Mouse (Mus musculus) E14TG2a.4 (cell line): ENCODE data around the gene Calm4.
"Not testable (repeated sequence)": the region's sequence is repeated elsewhere in the genome, so short reads cannot be mapped to it uniquely, and the experiment has no call there.

Source experiments
- H3K27me3 ChIP-seq: 2 replicates; pipeline ENCODE4 v1.6.1; 2014; ENCODE audit warnings: low read length, control low read depth; ENCODE audit not compliant: insufficient read depth
- H3K36me3 ChIP-seq: 2 replicates; pipeline ENCODE4 v1.6.1; 2014; ENCODE audit warnings: low read length, control low read depth; ENCODE audit not compliant: insufficient read depth
- H3K4me1 ChIP-seq: replicated peaks from 2 replicates; pipeline ENCODE4 v1.6.1; 2014; ENCODE audit warnings: low read depth, low read length, control low read depth
- H3K4me3 ChIP-seq: replicated peaks from 2 replicates; pipeline ENCODE4 v1.5.1; 2014; ENCODE audit warnings: mild to moderate bottlenecking, low read length
- H3K9me3 ChIP-seq: 2 replicates; pipeline ENCODE4 v1.6.1; 2014; ENCODE audit warnings: low read length, control low read depth
- CTCF ChIP-seq: conservative IDR thresholded peaks from 2 replicates; pipeline ENCODE4 v1.5.1; 2014; ENCODE audit warnings: low read length
- NANOG ChIP-seq: IDR thresholded peaks from 2 replicates; pipeline ENCODE4 v1.6.1; 2014; ENCODE audit warnings: borderline replicate concordance, low read length, mixed read lengths
- POU5F1 ChIP-seq: IDR thresholded peaks from 2 replicates; pipeline ENCODE4 v1.6.1; 2014; ENCODE audit warnings: low read length, borderline replicate concordance

The Calm4 gene

GRCm38 (mm10) chr13:3837312-3837807 is at the start of gene Calm4:
TSS of gene Calm4 (plus strand) at chr13:3837757.
- not testable (repeated sequence) for H3K27me3 ChIP-seq, H3K4me3 ChIP-seq, H3K36me3 ChIP-seq, H3K4me1 ChIP-seq, H3K9me3 ChIP-seq

DNA sequence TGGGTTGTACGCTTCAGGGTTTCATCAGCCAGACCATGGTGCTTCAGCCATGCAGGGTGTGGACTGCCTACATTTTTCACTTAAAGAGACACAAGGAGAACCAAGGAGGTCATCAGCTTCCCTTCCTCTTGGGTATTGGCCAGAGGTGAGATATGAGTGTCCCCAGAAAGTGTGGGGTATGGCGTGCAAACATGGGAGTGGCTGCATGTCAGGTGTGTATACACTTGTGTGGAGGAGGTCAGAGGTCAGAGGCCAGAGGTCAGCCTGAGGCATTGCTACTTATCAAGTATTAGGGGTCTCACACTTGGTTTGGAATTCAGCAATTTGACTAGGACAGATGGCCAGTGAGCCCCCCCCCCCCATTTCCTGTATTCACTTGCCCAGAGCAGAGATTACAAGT is 49.0 kb upstream of the Calm4 start:
- Histone ChIP-seq H3K4me3 (no peak overlapping the region), H3K4me1 (0 out of 2 replicates have a peak, but pooled peaks cover 4% of the 10 kb centered on the region), H3K9me3 (no peaks in the 10 kb centered on the region), H3K36me3 (no peaks in the 10 kb centered on the region), H3K27me3 (no peaks in the 10 kb centered on the region)
- TF ChIP-seq NANOG = no peak

DNA sequence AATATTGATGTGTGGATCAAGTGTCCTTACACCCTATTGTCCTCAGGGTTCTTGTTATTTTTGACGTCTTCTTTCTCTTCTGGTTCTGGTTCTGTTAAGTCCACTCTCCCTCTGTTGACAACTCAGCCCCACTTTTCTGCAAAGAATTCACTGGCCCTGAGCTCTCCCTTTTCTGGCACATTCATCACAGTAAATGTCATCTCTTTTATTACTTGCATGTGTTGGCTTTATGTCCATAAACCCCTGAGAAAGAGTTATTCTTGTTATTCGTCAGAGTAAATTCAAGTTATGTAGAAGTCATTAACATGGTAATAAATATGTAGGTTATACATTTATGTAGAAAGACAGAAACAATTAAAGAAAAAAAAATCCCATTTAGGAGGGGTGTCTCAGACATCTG is 48.0 kb upstream of the Calm4 start:
- Histone ChIP-seq H3K9me3 (no peaks in the 10 kb centered on the region), H3K27me3 (no peaks in the 10 kb centered on the region), H3K36me3 (no peaks in the 10 kb centered on the region), H3K4me3 (no peak overlapping the region), H3K4me1 (0 out of 2 replicates have a peak, but pooled peaks cover 4% of the 10 kb centered on the region)
- no peak for TF ChIP-seq POU5F1
- no peak for TF ChIP-seq CTCF
- no peak for TF ChIP-seq NANOG

GRCm38 (mm10) chr13:3796649-3797048 is 40.9 kb upstream of the Calm4 start:
- no peaks in the 10 kb centered on the region for H3K36me3 ChIP-seq

GRCm38 (mm10) chr13:3798751-3799150 is 38.8 kb upstream of the Calm4 start:
- Histone ChIP-seq H3K36me3 (no peaks in the 10 kb centered on the region), H3K4me3 (no peak overlapping the region), H3K27me3 (no peaks in the 10 kb centered on the region), H3K4me1 (0 out of 2 replicates have a peak, but pooled peaks cover 3% of the 10 kb centered on the region), H3K9me3 (no peaks in the 10 kb centered on the region)
- TF ChIP-seq POU5F1 (no peak), CTCF (no peak), NANOG (no peak)

More at GRCm38 (mm10) chr13:3796649-3797048, 40.9 kb upstream of the Calm4 start:
- no peak for TF ChIP-seq POU5F1
- TF ChIP-seq NANOG = no peak
- no peak for TF ChIP-seq CTCF
- H3K27me3 ChIP-seq = no peaks in the 10 kb centered on the region
- H3K4me1 ChIP-seq = no peaks in the 10 kb centered on the region
- no peak overlapping the region for H3K4me3 ChIP-seq
- H3K9me3 ChIP-seq = no peaks in the 10 kb centered on the region

GRCm38 (mm10) chr13:3799386-3799785 is 38.2 kb upstream of the Calm4 start:
- Histone ChIP-seq H3K4me1 (0 out of 2 replicates have a peak, but pooled peaks cover 3% of the 10 kb centered on the region), H3K36me3 (no peaks in the 10 kb centered on the region), H3K27me3 (no peaks in the 10 kb centered on the region), H3K9me3 (no peaks in the 10 kb centered on the region), H3K4me3 (no peak overlapping the region)
- no peak for TF ChIP-seq POU5F1
- no peak for TF ChIP-seq CTCF
- TF ChIP-seq NANOG = no peak

DNA sequence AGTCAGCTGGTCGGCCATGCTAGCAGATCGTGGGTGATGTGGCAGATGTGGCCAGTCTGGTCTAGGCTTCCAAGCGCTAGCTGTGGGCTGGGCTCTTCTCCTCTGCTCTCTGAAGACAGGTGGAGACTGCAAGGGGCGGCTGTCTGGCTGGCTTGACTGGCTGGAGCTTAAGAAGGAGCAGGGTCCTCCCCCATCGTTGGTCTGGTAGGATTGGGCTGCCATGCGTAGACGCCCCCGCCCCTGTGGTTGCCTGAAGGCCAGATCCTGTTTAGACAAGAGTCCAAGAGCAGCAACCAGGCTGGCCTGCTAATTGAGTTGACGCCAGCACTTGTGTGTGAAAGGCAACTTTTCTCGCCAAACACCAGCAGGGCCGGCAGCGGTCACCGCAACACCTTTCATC is 33.4 kb upstream of the Calm4 start, which contains the start of gene Calml3:
Gene Calml3, minus strand, starts transcription at position 131 of the 400 bp plus-strand sequence.
- TF ChIP-seq NANOG = no peak

GRCm38 (mm10) chr13:3805132-3805531 is 32.4 kb upstream of the Calm4 start:
- Histone ChIP-seq H3K27me3 (no peaks in the 10 kb centered on the region), H3K36me3 (no peaks in the 10 kb centered on the region), H3K4me1 (0 out of 2 replicates have a peak, but pooled peaks cover 3% of the 10 kb centered on the region), H3K4me3 (no peak overlapping the region), H3K9me3 (peaks cover 12% of the 10 kb centered on the region; the same call in 1 of the 2 replicates)
- TF ChIP-seq NANOG = no peak
- no peak for TF ChIP-seq POU5F1
- no peak for TF ChIP-seq CTCF

More for the DNA sequence above, 33.4 kb upstream of the Calm4 start, which contains the start of gene Calml3:
- Histone ChIP-seq H3K9me3 (peaks cover 3% of the 10 kb centered on the region; the same call in 1 of the 2 replicates), H3K36me3 (no peaks in the 10 kb centered on the region), H3K27me3 (no peaks in the 10 kb centered on the region), H3K4me1 (0 out of 2 replicates have a peak, but pooled peaks cover 3% of the 10 kb centered on the region), H3K4me3 (no peak within 1 kb of the TSS)

DNA sequence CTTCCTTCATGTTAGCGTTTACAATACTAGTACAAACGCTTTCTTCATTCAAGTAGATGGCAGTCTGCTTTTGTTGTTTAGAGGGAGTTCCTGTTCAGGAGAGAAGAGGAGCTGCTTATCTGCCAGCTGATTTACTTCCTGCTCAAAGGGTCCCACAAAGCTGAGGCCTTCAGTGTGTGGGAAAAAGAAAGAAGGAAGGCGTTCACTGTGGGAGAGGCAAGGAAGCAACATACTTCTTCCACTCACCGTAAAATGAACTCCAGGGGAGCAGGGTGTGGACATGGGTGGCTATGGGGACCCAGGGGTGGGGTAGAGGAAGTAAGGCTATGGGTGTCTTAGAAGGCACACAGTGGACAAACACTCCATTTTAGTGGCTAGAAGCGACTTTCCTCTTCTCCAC is 31.9 kb upstream of the Calm4 start:
- Histone ChIP-seq H3K4me3 (no peak overlapping the region), H3K36me3 (no peaks in the 10 kb centered on the region), H3K4me1 (0 out of 2 replicates have a peak, but pooled peaks cover 3% of the 10 kb centered on the region), H3K9me3 (peaks cover 18% of the 10 kb centered on the region), H3K27me3 (no peaks in the 10 kb centered on the region)
- TF ChIP-seq NANOG (no peak), POU5F1 (no peak), CTCF (no peak)
